Mouse (Mus musculus) adrenal gland, adult 8-10 months (tissue): ENCODE measurements around the gene Stk32c. TPM values are rescaled to one million over a fixed set of nuclear protein-coding genes. Genes with fewer than 3 reads are reported as not detected.

Source experiments
- DNase-seq: peaks from one replicate; pipeline ENCODE4 v3.0.0; 2022
- total RNA-seq, 4 experiments: library from RNA; stranded (reverse); gene quantifications; 2 replicates each; pipeline ENCODE4 v1.2.4; 2022

The Stk32c gene
- total RNA-seq, 4 experiments from 2014 or later = 4.0 to 6.7 (median 5.4) TPM

- no peak for DNase-seq
Measured at GRCm38 (mm10) chr7:139092676-139093075, 120.4 kb downstream of the Stk32c start.

- DNase-seq = no peak
Measured at GRCm38 (mm10) chr7:139091681-139092080, 121.4 kb downstream of the Stk32c start.

- no peak for DNase-seq
Measured at GRCm38 (mm10) chr7:139089892-139090874, 122.9 kb downstream of the Stk32c start.

- no peak for DNase-seq
Measured at GRCm38 (mm10) chr7:139087801-139088200, 125.3 kb downstream of the Stk32c start.

- DNase-seq = no peak
Measured at GRCm38 (mm10) chr7:139086195-139087158, 126.6 kb downstream of the Stk32c start.

- DNase-seq = peak; percentile 45
Measured at GRCm38 (mm10) chr7:139085629-139086194, 127.4 kb downstream of the Stk32c start, which contains the start of gene Dpysl4. Gene Dpysl4 (plus strand): TSS chr7:139086001.

GRCm38 (mm10) chr7:139084316-139084715 is 128.8 kb downstream of the Stk32c start:
- DNase-seq = no peak

GRCm38 (mm10) chr7:139082281-139082680 is 130.8 kb downstream of the Stk32c start:
- DNase-seq = no peak

- DNase-seq = no peak
Measured at GRCm38 (mm10) chr7:139081158-139081557, 131.9 kb downstream of the Stk32c start.

- no peak for DNase-seq
Measured at GRCm38 (mm10) chr7:139080714-139081113, 132.4 kb downstream of the Stk32c start.

- no peak for DNase-seq
Measured at GRCm38 (mm10) chr7:139079141-139079540, 134.0 kb downstream of the Stk32c start.

- DNase-seq = no peak
Measured at GRCm38 (mm10) chr7:139078181-139078580, 134.9 kb downstream of the Stk32c start.

- no peak for DNase-seq
Measured at GRCm38 (mm10) chr7:139077283-139077682, 135.8 kb downstream of the Stk32c start.

GRCm38 (mm10) chr7:139075054-139075794 is 137.9 kb downstream of the Stk32c start:
- no peak for DNase-seq

- no peak for DNase-seq
Measured at GRCm38 (mm10) chr7:139074189-139074588, 138.9 kb downstream of the Stk32c start.

- peak; percentile 20 for DNase-seq
Measured at GRCm38 (mm10) chr7:139068182-139068623, 144.9 kb downstream of the Stk32c start.

- no peak for DNase-seq
Measured at GRCm38 (mm10) chr7:139063406-139063805, 149.7 kb downstream of the Stk32c start.
